Mouse (Mus musculus): ENCODE results near the gene 2410015M20Rik.
"Not testable (repeated sequence)": the region's sequence is repeated elsewhere in the genome, so short reads cannot be mapped to it uniquely, and the experiment has no call there.

Gene 2410015M20Rik

DNA sequence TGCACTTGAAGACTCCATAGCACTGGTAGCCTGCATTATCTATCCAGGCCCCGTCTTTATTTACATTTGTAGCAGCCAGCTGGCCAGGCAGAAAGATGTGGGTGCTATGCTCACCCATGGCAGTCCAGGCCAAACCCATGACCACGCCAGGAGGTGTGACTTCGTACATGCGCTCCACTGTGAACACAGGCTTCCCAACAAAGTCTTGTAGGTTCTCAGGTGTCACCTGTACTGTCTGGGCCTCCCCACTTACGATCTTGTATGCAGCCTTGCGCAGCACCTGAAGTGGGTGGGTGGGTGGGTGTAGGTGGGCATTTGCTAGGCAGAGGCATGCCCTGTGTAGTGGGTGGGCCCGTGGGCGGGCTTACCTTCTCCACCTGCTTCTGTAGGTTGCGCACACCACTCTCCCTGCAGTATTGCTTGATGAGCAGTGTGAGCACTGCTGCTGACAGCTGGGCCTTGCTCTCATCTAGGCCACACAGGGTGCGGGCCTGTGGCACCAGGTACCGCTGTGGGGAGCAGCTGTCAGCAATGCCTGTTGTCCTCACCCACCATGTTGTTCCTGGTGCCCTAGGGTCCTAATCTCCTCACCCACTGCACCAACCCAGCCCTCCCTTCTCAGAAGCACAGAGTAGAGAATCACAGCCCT, 5.7 kb upstream of the 2410015M20Rik start:
- in situ Hi-C loops (cut with MboI; ENCODE audit: low pct_unique_long_range_greater_than_20kb in 1 of 2, low sequenced_read_pairs in 2 of 2, unreplicated experiment in 1 of 2): loop anchor here in 1 of 2 experiments (5.0 kb wide), 1 partner anchor 57 kb away; the partner anchor contains the start of gene Ranbp3

DNA sequence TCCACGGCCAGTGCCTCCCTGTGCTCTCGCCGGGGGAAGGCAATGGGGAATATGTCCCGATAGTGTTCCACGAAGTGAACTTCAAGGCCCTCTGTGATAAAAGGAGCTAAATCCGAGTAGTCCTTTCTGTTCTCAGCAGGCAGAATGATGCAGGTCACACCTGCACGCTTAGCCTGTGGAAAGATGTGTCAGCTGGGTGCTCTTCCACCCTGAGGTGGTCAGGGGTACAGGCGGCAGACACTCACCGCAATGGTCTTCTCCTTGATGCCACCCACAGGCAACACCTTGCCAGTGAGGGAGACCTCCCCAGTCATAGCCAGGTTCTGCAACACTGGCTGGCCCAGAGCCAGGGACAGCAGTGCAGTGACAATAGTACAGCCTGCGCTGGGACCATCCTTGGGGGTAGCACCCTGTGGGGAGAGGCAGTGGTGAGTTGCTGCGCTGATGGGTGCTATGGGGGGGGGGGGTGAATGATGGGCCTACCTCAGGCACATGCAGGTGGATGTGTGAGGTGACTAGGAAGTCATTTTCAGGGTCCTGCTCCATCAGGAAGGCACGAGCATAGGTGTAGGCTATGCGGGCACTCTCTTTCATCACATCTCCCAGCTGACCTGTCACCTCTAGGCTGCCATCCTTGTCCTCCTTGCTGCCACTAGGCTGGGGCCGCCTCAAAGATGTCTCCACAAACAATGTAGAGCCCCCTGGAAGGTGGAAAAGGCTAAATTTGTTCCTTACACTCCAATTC, 5.0 kb upstream of the 2410015M20Rik start:
- in situ Hi-C loops (cut with MboI; ENCODE audit: low pct_unique_long_range_greater_than_20kb in 1 of 2, low sequenced_read_pairs in 2 of 2, unreplicated experiment in 1 of 2): loop anchor here in 1 of 2 experiments (5.0 kb wide), 1 partner anchor 58 kb away; the partner anchor contains the start of gene Ranbp3

DNA sequence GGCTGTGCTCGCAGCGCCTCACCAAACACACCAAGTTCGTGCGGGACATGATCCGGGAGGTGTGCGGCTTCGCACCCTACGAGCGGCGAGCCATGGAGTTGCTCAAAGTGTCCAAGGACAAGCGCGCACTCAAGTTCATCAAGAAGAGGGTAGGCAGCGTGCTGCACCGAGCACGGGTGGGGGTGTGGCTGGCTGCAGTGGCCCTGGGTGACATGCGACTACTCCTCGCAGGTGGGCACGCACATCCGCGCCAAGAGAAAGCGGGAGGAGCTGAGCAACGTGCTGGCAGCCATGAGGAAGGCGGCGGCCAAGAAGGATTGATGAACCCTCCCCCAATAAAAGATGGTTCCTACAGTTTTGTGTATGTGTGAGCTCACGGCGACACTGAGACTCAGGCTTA, 4.3 kb upstream of the 2410015M20Rik start:
- in situ Hi-C loops (cut with MboI; ENCODE audit: low pct_unique_long_range_greater_than_20kb in 1 of 2, low sequenced_read_pairs in 2 of 2, unreplicated experiment in 1 of 2): not testable (repeated sequence)

- in situ Hi-C loops (cut with MboI; ENCODE audit: low pct_unique_long_range_greater_than_20kb in 1 of 2, low sequenced_read_pairs in 2 of 2, unreplicated experiment in 1 of 2): no loop called here
These were observed 3.8 kb upstream of the 2410015M20Rik start, which contains the start of gene Rpl36 for GRCm38 (mm10) chr17:56613236-56613844. Rpl36 (plus strand) TSS chr17:56613416.

DNA sequence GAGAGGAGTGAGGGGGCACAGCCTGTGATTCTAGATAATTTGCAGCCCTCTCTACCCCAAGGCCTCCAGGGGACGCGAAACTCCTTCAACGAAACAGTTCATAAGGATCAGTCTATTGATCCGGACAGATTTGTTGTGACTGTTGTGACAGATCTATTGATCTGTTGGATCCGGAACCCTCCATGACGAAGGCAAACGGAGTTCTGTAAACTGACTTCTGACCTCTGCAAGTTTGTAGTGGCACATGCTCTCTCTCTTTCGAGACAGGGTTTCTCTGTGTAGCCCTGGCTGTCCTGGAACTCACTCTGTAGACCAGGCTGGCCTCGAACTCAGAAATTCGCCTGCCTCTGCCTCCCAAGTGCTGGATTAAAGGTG, 3.0 kb upstream of the 2410015M20Rik start:
- in situ Hi-C loops (cut with MboI; ENCODE audit: low pct_unique_long_range_greater_than_20kb in 1 of 2, low sequenced_read_pairs in 2 of 2, unreplicated experiment in 1 of 2): not testable (repeated sequence)

- in situ Hi-C loops (cut with MboI; ENCODE audit: low pct_unique_long_range_greater_than_20kb in 1 of 2, low sequenced_read_pairs in 2 of 2, unreplicated experiment in 1 of 2): no loop called here
These were observed 2.4 kb upstream of the 2410015M20Rik start for GRCm38 (mm10) chr17:56611861-56612564.

GRCm38 (mm10) chr17:56611323-56611722, 1.8 kb upstream of the 2410015M20Rik start:
- in situ Hi-C loops (cut with MboI; ENCODE audit: low pct_unique_long_range_greater_than_20kb in 1 of 2, low sequenced_read_pairs in 2 of 2, unreplicated experiment in 1 of 2): no loop called here

DNA sequence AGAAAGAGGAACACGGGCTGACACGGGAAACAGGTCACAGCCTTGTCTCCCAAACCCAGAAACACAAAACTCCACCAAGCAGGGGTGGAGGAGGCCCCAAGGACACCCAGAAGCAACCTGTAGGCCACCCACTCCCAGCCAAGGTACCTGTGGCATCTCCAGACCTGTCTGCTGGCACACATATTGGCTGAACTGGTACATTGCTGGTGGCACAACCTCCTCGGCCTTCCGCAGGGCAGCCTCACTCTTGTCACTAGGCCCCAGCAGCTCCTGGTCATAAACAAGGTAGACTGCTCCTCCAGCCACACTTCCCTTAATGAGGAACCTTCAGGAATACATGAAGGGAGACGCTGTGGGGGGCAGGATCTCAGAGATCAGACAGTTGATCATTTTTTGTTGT, 872 bp downstream of the 2410015M20Rik start:
- in situ Hi-C loops (cut with MboI; ENCODE audit: low pct_unique_long_range_greater_than_20kb in 1 of 2, low sequenced_read_pairs in 2 of 2, unreplicated experiment in 1 of 2): no loop called here

GRCm38 (mm10) chr17:56607521-56608062, 2.0 kb downstream of the 2410015M20Rik start:
- in situ Hi-C loops (cut with MboI; ENCODE audit: low pct_unique_long_range_greater_than_20kb in 1 of 2, low sequenced_read_pairs in 2 of 2, unreplicated experiment in 1 of 2): no loop called here

DNA sequence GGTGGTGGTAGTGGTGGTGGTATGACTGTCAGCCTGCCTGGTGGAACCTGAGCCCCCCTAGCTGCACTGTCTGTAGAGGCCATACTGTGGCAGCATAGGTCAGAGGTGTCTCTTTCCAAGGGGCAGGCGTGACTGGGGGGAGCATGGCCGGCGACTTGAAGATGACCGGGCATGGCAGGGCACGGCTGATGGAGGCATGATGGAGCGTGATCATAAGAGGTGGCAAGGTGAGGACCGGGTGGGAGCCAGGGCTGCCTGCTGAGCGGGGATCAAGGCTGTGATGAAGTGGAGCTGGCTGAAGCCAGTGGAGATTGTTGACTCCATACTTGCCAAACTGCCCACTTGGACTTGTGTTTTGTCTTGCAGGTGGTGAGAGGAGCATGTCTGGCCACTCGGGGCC, 4.1 kb downstream of the 2410015M20Rik start:
- in situ Hi-C loops (cut with MboI; ENCODE audit: low pct_unique_long_range_greater_than_20kb in 1 of 2, low sequenced_read_pairs in 2 of 2, unreplicated experiment in 1 of 2): no loop called here

DNA sequence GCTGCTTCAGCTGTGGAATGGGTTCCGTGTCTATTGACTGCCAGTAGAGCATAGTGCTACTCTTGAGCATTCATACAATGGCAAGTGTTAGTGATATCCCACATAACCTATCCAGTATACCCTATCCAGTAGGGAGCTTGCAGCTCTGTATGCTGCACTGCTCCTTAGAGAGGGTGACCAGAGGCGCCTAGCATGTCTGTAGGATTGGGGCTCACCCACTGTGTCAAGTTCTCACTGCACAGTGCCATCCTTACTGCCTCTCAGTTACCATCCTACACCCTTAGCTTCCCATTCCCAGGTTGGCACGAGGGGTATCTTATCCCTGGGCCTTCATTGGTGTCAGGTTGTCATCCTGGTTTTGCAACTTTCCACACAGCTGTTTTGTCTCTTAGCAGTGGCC, 5.1 kb downstream of the 2410015M20Rik start:
- in situ Hi-C loops (cut with MboI; ENCODE audit: low pct_unique_long_range_greater_than_20kb in 1 of 2, low sequenced_read_pairs in 2 of 2, unreplicated experiment in 1 of 2): no loop called here

DNA sequence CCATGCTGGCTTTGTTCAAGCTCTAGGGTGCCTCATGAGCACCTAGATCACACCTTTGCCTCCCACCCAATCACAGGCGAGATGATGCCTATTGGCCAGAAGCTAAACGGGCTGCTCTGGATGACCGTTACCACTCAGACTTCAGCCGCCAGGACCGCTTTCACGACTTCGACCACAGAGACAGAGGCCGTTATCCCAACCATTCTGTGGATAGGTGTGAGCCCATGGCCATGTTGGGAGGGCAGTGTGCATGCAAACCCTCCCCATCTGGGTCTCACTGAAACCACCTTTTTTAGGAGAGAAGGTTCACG, 5.5 kb downstream of the 2410015M20Rik start:
- in situ Hi-C loops (cut with MboI; ENCODE audit: low pct_unique_long_range_greater_than_20kb in 1 of 2, low sequenced_read_pairs in 2 of 2, unreplicated experiment in 1 of 2): no loop called here

GRCm38 (mm10) chr17:56603186-56604069, 6.1 kb downstream of the 2410015M20Rik start:
- in situ Hi-C loops (cut with MboI; ENCODE audit: low pct_unique_long_range_greater_than_20kb in 1 of 2, low sequenced_read_pairs in 2 of 2, unreplicated experiment in 1 of 2): no loop called here

GRCm38 (mm10) chr17:56593527-56594271, 15.9 kb downstream of the 2410015M20Rik start:
- in situ Hi-C loops (cut with MboI; ENCODE audit: low pct_unique_long_range_greater_than_20kb in 1 of 2, low sequenced_read_pairs in 2 of 2, unreplicated experiment in 1 of 2): no loop called here

DNA sequence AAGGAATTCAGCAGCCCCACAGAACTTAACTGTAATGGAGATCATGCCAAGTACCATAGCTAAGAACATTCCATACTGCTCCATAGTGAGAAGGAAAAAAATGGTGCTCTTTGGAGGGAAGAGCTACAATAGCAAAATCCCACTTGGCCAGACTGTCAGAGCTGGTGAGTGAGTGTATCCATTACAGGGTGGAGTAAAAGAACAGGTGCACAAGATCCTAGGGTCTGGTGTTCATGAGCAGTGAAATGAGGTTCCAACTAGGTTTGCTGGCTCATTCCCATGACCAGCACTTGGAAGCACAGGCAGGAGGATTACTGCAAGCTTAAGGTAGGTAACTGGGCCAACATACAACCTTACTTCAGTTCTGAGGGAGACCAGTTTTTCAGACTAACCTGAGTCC, 17.0 kb downstream of the 2410015M20Rik start:
- in situ Hi-C loops (cut with MboI; ENCODE audit: low pct_unique_long_range_greater_than_20kb in 1 of 2, low sequenced_read_pairs in 2 of 2, unreplicated experiment in 1 of 2): no loop called here

DNA sequence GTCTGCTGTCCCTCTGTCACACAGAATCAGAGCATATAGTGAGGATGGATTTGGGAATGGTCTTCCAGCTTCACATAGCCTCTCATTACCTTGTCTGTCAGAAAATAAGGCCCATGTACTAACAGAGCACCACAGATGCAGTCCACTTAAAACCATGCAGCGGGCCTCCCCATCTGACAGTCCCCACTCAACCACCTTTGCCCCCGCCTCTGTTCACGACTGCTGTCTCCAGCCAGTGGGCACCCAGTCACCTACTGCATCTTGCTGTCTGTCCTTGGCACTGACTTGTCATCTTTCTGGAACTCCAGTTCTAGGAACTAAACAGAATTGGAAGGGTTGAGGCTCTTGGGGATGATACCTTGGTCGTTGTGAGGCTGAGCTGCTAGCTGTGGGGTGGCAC, 20.6 kb downstream of the 2410015M20Rik start:
- in situ Hi-C loops (cut with MboI; ENCODE audit: low pct_unique_long_range_greater_than_20kb in 1 of 2, low sequenced_read_pairs in 2 of 2, unreplicated experiment in 1 of 2): no loop called here

DNA sequence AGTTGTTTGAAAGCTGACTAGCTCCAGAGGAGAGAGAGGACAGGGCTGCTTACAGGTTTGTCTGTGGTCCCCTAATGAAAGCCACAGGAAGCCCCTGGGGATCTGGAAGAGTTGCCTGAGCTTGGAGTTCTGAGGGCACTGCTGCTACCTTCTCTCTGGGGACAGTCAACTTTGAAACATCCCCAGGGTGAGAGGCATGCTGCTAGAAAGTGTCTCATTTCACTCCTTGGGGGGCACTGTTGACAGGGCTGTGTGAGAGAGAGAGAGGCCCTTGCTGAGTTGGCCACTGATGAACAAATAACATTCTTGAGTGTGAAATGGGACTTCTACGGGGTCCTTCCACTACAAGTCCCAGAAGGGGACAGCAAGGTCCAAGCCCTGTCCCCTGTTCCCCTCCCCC, 21.8 kb downstream of the 2410015M20Rik start:
- in situ Hi-C loops (cut with MboI; ENCODE audit: low pct_unique_long_range_greater_than_20kb in 1 of 2, low sequenced_read_pairs in 2 of 2, unreplicated experiment in 1 of 2): no loop called here

Data from mouse embryonic stem cell (cell line).